Mouse (Mus musculus) forebrain, embryonic 15.5 days (tissue): ENCODE measurements around the gene Kif26a. TPM values are rescaled to one million over a fixed set of nuclear protein-coding genes. Genes with fewer than 3 reads are reported as not detected.

Experiments
- ATAC-seq: fragments of 200-750 bp; cut with Nextera tagmentation; replicated peaks from 2 replicates; pipeline ENCODE4 v1.8.0; 2017; ENCODE audit warnings: mild to moderate bottlenecking, moderate TSS enrichment, moderate library complexity
- H3K27ac ChIP-seq: fragments of 300-500 bp; sonication (generic); replicated peaks from 2 replicates; pipeline ENCODE4 v1.5.1; 2015; ENCODE audit warnings: mild to moderate bottlenecking, inconsistent platforms
- H3K27me3 ChIP-seq: fragments of 300-500 bp; sonication (generic); 2 replicates; pipeline ENCODE4 v1.6.1; 2015; ENCODE audit warnings: inconsistent platforms
- H3K36me3 ChIP-seq: fragments of 300-500 bp; sonication (generic); 2 replicates; pipeline ENCODE4 v1.6.1; 2015; ENCODE audit warnings: mild to moderate bottlenecking, inconsistent platforms
- H3K4me1 ChIP-seq: fragments of 300-500 bp; sonication (generic); 2 replicates; pipeline ENCODE4 v1.6.1; 2015; ENCODE audit warnings: inconsistent platforms
- H3K4me2 ChIP-seq: fragments of 300-500 bp; sonication (generic); replicated peaks from 2 replicates; pipeline ENCODE4 v1.6.1; 2015; ENCODE audit warnings: mild to moderate bottlenecking, inconsistent platforms
- H3K4me3 ChIP-seq: fragments of 300-500 bp; sonication (generic); 2 replicates; pipeline ENCODE4 v1.5.1; 2015; ENCODE audit warnings: mild to moderate bottlenecking, inconsistent platforms
- H3K9ac ChIP-seq: fragments of 300-500 bp; sonication (generic); replicated peaks from 2 replicates; pipeline ENCODE4 v1.6.1; 2015; ENCODE audit warnings: mild to moderate bottlenecking, inconsistent platforms
- H3K9me3 ChIP-seq: fragments of 300-500 bp; sonication (generic); 2 replicates; pipeline ENCODE4 v1.6.1; 2016; ENCODE audit warnings: inconsistent platforms
- WGBS: fragments of 180-500 bp; shearing (Covaris S2); methylation state at CpG from one replicate; pipeline ENCODE4 v1.1.7; 2015; ENCODE audit warnings: mixed read lengths; 5-methylcytosine and 5-hydroxymethylcytosine counted together
- polyA plus RNA-seq: library from polyadenylated mRNA; unstranded; fragments of >200 nt; fragmentation: Nextera tagmentation; extraction: Ambion mirVana; gene quantifications from 2 replicates; pipeline ENCODE4 v1.2.1, GENCODE M21; 2015

The Kif26a gene
- polyA plus RNA-seq, 1 experiment from 2014 or later: 18.0 TPM

- no peak for ATAC-seq
- Histone ChIP-seq H3K27ac (no peak overlapping the region), H3K9ac (no peak overlapping the region), H3K27me3 (no peaks in the 10 kb centered on the region), H3K9me3 (no peaks in the 10 kb centered on the region), H3K4me1 (peaks cover 34% of the 10 kb centered on the region), H3K4me3 (no peak overlapping the region), H3K4me2 (no peak overlapping the region), H3K36me3 (no peaks in the 10 kb centered on the region)
- 9% methylated on average over 5 of the region's 5 CpGs for WGBS
Measured at GRCm38 (mm10) chr12:112140231-112140630, 5.8 kb upstream of the Kif26a start.

DNA sequence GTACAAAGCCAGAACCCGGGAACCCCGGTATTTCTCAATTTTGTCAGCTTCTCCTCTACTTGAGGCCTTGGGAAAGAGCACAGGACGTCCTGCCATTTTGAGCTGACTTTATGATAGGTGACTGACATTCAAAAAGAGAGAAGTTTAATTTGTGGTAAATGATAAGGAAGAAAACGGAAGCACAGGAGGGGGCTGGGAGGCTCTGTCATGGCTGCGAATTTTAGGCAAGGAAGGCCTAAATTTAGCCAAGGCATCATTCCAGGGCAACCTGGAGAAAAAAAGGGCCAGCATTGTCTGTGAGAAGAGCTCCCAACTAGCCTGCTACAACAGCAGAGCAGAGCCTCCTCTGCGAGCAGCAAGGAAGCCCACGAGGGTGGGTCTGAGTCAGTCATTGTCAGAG, 5.3 kb upstream of the Kif26a start:
- H3K27me3 ChIP-seq: no peaks in the 10 kb centered on the region
- H3K9me3 ChIP-seq: no peaks in the 10 kb centered on the region
- H3K27ac ChIP-seq: no peak overlapping the region
- peaks cover 39% of the 10 kb centered on the region for H3K4me1 ChIP-seq
- no peak for ATAC-seq
- H3K9ac ChIP-seq: no peak overlapping the region
- 64% methylated on average over 7 of the region's 7 CpGs for WGBS
- no peak overlapping the region for H3K4me2 ChIP-seq
- no peak overlapping the region for H3K4me3 ChIP-seq
- no peaks in the 10 kb centered on the region for H3K36me3 ChIP-seq

GRCm38 (mm10) chr12:112141300-112141699, 4.7 kb upstream of the Kif26a start:
- Histone ChIP-seq H3K4me3 (no peak overlapping the region), H3K9me3 (no peaks in the 10 kb centered on the region), H3K4me1 (peaks cover 44% of the 10 kb centered on the region), H3K36me3 (no peaks in the 10 kb centered on the region), H3K4me2 (no peak overlapping the region), H3K9ac (no peak overlapping the region), H3K27me3 (no peaks in the 10 kb centered on the region), H3K27ac (no peak overlapping the region)
- ATAC-seq: no peak
- WGBS: 16% methylated on average over 6 of the region's 6 CpGs

DNA sequence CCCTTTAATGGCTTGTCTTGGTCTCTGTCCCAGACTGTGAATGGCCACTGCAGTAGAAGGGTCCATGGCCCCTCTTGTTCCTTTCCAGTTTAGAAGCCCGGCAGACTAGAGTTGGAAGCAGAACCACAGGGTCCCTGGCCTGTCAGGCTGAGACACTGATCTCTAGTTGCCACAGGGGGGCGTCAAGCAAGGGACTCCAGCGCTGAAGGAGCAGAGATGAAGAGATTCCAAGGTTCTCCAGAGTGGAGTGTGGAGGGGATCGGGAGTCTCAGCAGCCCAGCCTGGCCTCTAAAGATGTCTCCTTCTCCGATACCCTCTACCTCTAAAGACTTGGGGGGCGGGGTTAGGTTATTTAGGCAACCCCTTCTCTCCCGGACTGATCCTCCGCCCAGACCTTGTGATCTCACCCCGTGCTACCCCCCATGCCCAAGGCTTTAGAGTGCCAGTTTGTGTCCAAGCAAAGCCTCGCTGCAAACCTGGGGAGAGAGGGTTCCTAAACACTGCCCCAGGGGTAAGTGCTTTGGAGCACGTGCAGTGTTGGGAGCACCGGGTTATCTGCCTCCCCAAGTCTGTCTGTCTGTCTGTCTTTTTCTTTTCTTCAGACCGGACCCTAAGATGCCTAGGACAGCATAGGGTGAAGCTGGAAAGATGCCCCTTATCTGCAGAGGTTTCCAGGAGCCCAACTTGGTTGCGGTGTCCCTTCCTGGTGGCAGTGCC, 2.7 kb upstream of the Kif26a start:
- no peak for ATAC-seq
- Histone ChIP-seq H3K27me3 (no peaks in the 10 kb centered on the region), H3K9ac (peak overlapping the region; percentile 74)

GRCm38 (mm10) chr12:112143833-112144201, 2.2 kb upstream of the Kif26a start:
- no peaks in the 10 kb centered on the region for H3K27me3 ChIP-seq
- H3K36me3 ChIP-seq: no peaks in the 10 kb centered on the region
- H3K4me1 ChIP-seq: peaks cover 69% of the 10 kb centered on the region
- peak overlapping the region; percentile 90 for H3K4me2 ChIP-seq
- H3K9ac ChIP-seq: peak overlapping the region; percentile 74
- H3K27ac ChIP-seq: peak overlapping the region; percentile 86
- ATAC-seq: no peak
- no peaks in the 10 kb centered on the region for H3K9me3 ChIP-seq
- H3K4me3 ChIP-seq: peak overlapping the region; percentile 58
- under 1% methylated on average over 43 of the region's 52 CpGs for WGBS

More for the DNA sequence above, 2.7 kb upstream of the Kif26a start:
- peak overlapping the region; percentile 86 for H3K27ac ChIP-seq
- peaks cover 64% of the 10 kb centered on the region for H3K4me1 ChIP-seq
- no peaks in the 10 kb centered on the region for H3K9me3 ChIP-seq
- H3K4me3 ChIP-seq: peak overlapping the region; percentile 58
- H3K36me3 ChIP-seq: no peaks in the 10 kb centered on the region
- WGBS: 4% methylated on average over 14 of the region's 14 CpGs
- peak overlapping the region; percentile 90 for H3K4me2 ChIP-seq

DNA sequence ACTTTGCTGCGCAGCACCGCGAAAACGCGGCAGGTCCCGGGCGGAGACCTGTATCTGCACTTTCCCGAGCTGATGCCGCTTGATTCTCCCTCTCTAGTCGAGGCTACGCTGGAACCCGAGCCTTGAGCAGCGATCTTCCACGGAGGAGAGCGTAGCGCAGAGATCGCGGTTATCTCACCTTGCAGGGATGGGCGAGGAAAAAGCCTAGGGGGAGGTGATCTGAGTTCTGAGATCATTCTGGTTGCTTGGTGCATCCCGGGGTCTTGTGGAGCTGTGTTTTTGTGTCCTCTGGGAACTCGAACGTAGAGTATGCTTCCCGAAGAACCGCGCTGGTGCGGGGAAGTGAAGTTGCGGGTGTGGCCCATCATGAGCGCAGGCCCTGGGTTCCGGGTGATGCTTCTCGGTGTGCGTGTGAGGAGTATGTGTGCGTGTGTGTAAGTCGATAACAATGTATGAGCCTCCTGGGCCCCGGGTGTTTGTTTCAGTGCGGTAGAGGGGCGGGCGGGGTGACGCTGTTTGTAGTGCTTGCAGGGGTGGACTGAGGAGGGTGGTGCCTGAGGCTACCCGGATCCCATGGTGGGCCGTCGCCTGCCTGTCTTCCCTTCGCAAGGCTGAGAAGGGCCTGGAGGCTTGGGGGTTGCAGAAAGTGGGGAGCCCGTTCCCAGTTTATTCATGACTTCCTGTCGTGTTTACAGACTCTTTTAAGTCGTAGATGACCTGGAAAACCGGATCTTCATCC, 1.5 kb upstream of the Kif26a start:
- peak overlapping the region; percentile 74 for H3K9ac ChIP-seq
- ATAC-seq: no peak
- H3K27ac ChIP-seq: peak overlapping the region; percentile 86
- H3K4me2 ChIP-seq: peak overlapping the region; percentile 90
- peak overlapping the region; percentile 58 for H3K4me3 ChIP-seq
- no peaks in the 10 kb centered on the region for H3K9me3 ChIP-seq
- H3K36me3 ChIP-seq: no peaks in the 10 kb centered on the region
- H3K4me1 ChIP-seq: peaks cover 77% of the 10 kb centered on the region
- no peaks in the 10 kb centered on the region for H3K27me3 ChIP-seq
- WGBS: under 1% methylated on average over 46 of the region's 46 CpGs

- peak; percentile 65 for ATAC-seq
- Histone ChIP-seq H3K36me3 (no peaks in the 10 kb centered on the region), H3K27me3 (no peaks in the 10 kb centered on the region), H3K4me3 (peak overlapping the region; percentile 58), H3K4me2 (peak overlapping the region; percentile 90), H3K9ac (peak overlapping the region; percentile 74), H3K9me3 (no peaks in the 10 kb centered on the region), H3K4me1 (peaks cover 81% of the 10 kb centered on the region), H3K27ac (peak overlapping the region; percentile 86)
- under 1% methylated on average over 37 of the region's 37 CpGs for WGBS
Measured at GRCm38 (mm10) chr12:112145211-112145874, 665 bp upstream of the Kif26a start.

DNA sequence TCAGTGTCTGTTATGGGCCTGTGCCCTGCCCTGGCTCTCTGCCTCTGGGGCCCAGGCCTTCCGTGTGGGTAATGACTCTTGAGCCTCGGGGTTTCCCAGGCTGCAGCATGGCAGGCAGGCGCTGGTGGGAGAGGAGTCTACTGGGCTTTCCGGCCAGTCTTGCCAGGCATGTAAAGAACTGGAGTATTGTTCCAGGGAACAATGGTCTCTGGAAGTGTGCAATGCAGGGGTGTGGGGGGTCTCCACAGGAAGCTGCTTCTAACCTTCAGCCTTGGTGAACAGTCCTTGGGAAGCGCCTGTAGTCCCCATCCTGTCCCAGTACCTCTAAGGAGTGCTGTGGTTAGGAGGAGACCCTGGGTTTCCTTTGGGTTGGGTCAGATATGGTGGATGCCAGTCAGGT, 1.4 kb downstream of the Kif26a start:
- ATAC-seq: no peak
- 18% methylated on average over 5 of the region's 5 CpGs for WGBS

GRCm38 (mm10) chr12:112150011-112150410, 4.0 kb downstream of the Kif26a start:
- ATAC-seq: no peak
- peaks cover 96% of the 10 kb centered on the region for H3K4me1 ChIP-seq
- H3K27ac ChIP-seq: no peak overlapping the region
- H3K4me2 ChIP-seq: peak overlapping the region; percentile 90
- H3K9me3 ChIP-seq: no peaks in the 10 kb centered on the region
- H3K36me3 ChIP-seq: no peaks in the 10 kb centered on the region
- peak overlapping the region; percentile 24 for H3K4me3 ChIP-seq
- WGBS: 59% methylated on average over 7 of the region's 7 CpGs
- peak overlapping the region; percentile 32; the same call in 1 of the 2 replicates for H3K9ac ChIP-seq
- no peaks in the 10 kb centered on the region for H3K27me3 ChIP-seq

More for the DNA sequence above, 1.4 kb downstream of the Kif26a start:
- H3K4me1 ChIP-seq: peaks cover 96% of the 10 kb centered on the region
- peak overlapping the region; percentile 86 for H3K27ac ChIP-seq
- no peaks in the 10 kb centered on the region for H3K36me3 ChIP-seq
- H3K27me3 ChIP-seq: no peaks in the 10 kb centered on the region
- H3K4me2 ChIP-seq: peak overlapping the region; percentile 90
- H3K9ac ChIP-seq: peak overlapping the region; percentile 74
- peak overlapping the region; percentile 58 for H3K4me3 ChIP-seq
- no peaks in the 10 kb centered on the region for H3K9me3 ChIP-seq

DNA sequence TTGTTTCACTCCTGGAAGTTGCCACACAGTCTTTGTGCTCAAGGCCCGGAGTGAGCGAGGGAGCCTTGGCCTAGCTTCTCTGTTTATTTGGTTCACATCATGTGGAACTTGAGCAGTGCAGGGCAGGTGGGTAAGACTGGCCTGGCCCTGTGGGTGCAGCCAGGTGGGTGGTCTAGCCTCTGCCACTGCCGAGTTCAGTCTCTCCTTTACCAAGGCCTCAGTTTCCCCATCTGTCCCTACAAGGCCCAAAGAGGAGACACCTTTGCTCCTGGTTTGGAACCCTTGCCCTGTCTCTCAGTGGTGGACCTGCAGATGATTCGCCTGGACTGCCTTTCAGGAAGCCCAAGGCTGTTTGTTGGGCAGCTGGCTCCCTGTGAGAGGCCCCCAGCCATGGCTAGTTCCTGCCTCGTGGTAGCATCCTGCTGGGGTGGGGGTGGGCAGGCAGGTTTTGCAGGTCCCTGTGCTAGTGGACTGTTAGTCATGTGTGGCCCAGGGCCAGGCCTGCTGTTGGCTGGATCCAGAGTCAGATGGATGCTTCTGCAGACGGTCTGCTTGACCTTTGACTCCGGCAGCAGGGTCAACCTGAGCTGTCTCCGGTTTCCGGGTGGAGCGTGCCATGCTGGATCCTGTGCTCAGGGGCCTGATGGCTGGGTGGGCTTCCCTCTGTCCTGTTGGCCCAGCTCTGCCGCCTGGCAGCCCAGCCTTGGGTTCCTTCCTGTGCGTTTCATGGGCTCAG, 5.4 kb downstream of the Kif26a start:
- Histone ChIP-seq H3K27ac (peak overlapping the region; percentile 24; the same call in 1 of the 2 replicates), H3K4me1 (peaks cover 97% of the 10 kb centered on the region), H3K4me2 (peak overlapping the region; percentile 90), H3K9ac (peak overlapping the region; percentile 1; the same call in 1 of the 2 replicates), H3K27me3 (no peaks in the 10 kb centered on the region), H3K4me3 (no peak overlapping the region), H3K9me3 (no peaks in the 10 kb centered on the region), H3K36me3 (no peaks in the 10 kb centered on the region)
- 45% methylated on average over 12 of the region's 12 CpGs for WGBS
- ATAC-seq: no peak

GRCm38 (mm10) chr12:112151980-112152362, 6.0 kb downstream of the Kif26a start:
- Histone ChIP-seq H3K36me3 (no peaks in the 10 kb centered on the region), H3K27me3 (no peaks in the 10 kb centered on the region), H3K27ac (no peak overlapping the region), H3K9ac (no peak overlapping the region), H3K9me3 (no peaks in the 10 kb centered on the region), H3K4me2 (peak overlapping the region; percentile 90), H3K4me3 (no peak overlapping the region), H3K4me1 (peaks cover 97% of the 10 kb centered on the region)
- 46% methylated on average over 6 of the region's 6 CpGs for WGBS
- ATAC-seq: no peak
